Mouse (Mus musculus): ENCODE measurements around the gene Cd4. TPM values are rescaled to one million over a fixed set of nuclear protein-coding genes. Genes with fewer than 3 reads are reported as not detected.

Gene Cd4
- polyA plus RNA-seq, 1 experiment from 2014 or later: 0.07 TPM

GRCm38 (mm10) chr6:124857840-124858530, 30.0 kb downstream of the Cd4 start:
- Histone ChIP-seq H3K4me2 (replicated peaks) (peak overlapping the region; percentile 81), H3K4me3 (replicated peaks) (peak overlapping the region; percentile 71), H3K27me3 (0 out of 2 replicates have a peak, but pooled peaks cover 12% of the 10 kb centered on the region), H3K27ac (peak overlapping the region; percentile 98), H3K36me3 (peaks cover 11% of the 10 kb centered on the region), H3K9me3 (no peaks in the 10 kb centered on the region), H3K9ac (replicated peaks) (peak overlapping the region; percentile 96), H3K4me1 (replicated peaks) (peaks cover 64% of the 10 kb centered on the region)
- 20% methylated on average over 26 of the region's 26 CpGs for WGBS
- ATAC-seq: no peak

- peak within 1 kb of the TSS; percentile 98 for H3K27ac ChIP-seq
- H3K4me1 ChIP-seq (replicated peaks): peaks cover 56% of the 10 kb centered on the region
These were observed 30.8 kb downstream of the Cd4 start, which contains the start of gene P3h3 for GRCm38 (mm10) chr6:124856916-124857839. TSS of gene P3h3 (minus strand) at chr6:124857752.

GRCm38 (mm10) chr6:124856321-124856720, 31.7 kb downstream of the Cd4 start:
- Histone ChIP-seq H3K27me3 (0 out of 2 replicates have a peak, but pooled peaks cover 10% of the 10 kb centered on the region), H3K4me2 (replicated peaks) (peak overlapping the region; percentile 81), H3K9ac (replicated peaks) (peak overlapping the region; percentile 96), H3K36me3 (peaks cover 14% of the 10 kb centered on the region), H3K27ac (peak overlapping the region; percentile 98), H3K9me3 (no peaks in the 10 kb centered on the region), H3K4me3 (replicated peaks) (peak overlapping the region; percentile 71), H3K4me1 (replicated peaks) (peaks cover 47% of the 10 kb centered on the region)
- WGBS: 6% methylated on average over 14 of the region's 14 CpGs
- peak; percentile 77 for ATAC-seq

More at GRCm38 (mm10) chr6:124856916-124857839, 30.8 kb downstream of the Cd4 start, which contains the start of gene P3h3:
- ATAC-seq: peak; percentile 87
- peak within 1 kb of the TSS; percentile 96 for H3K9ac ChIP-seq (replicated peaks)
- 0 out of 2 replicates have a peak, but pooled peaks cover 12% of the 10 kb centered on the region for H3K27me3 ChIP-seq
- WGBS: under 1% methylated on average over 78 of the region's 86 CpGs
- peaks cover 14% of the 10 kb centered on the region for H3K36me3 ChIP-seq
- H3K4me2 ChIP-seq (replicated peaks): peak within 1 kb of the TSS; percentile 81
- peak within 1 kb of the TSS; percentile 71 for H3K4me3 ChIP-seq (replicated peaks)
- no peaks in the 10 kb centered on the region for H3K9me3 ChIP-seq

GRCm38 (mm10) chr6:124854647-124855046, 33.4 kb downstream of the Cd4 start:
- 78% methylated on average over 12 of the region's 12 CpGs for WGBS
- ATAC-seq: no peak

GRCm38 (mm10) chr6:124850535-124850934, 37.5 kb downstream of the Cd4 start:
- 56% methylated on average over 8 of the region's 8 CpGs for WGBS
- H3K4me2 ChIP-seq (replicated peaks): no peak overlapping the region
- H3K4me3 ChIP-seq (replicated peaks): no peak overlapping the region
- ATAC-seq: no peak
- H3K9me3 ChIP-seq: no peaks in the 10 kb centered on the region
- H3K27ac ChIP-seq: no peak overlapping the region
- H3K4me1 ChIP-seq (replicated peaks): peaks cover 8% of the 10 kb centered on the region
- peaks cover 15% of the 10 kb centered on the region for H3K36me3 ChIP-seq
- H3K9ac ChIP-seq (replicated peaks): no peak overlapping the region
- no peaks in the 10 kb centered on the region for H3K27me3 ChIP-seq

More at GRCm38 (mm10) chr6:124854647-124855046, 33.4 kb downstream of the Cd4 start:
- Histone ChIP-seq H3K27me3 (0 out of 2 replicates have a peak, but pooled peaks cover 6% of the 10 kb centered on the region), H3K9me3 (no peaks in the 10 kb centered on the region), H3K27ac (no peak overlapping the region), H3K4me1 (replicated peaks) (peaks cover 30% of the 10 kb centered on the region), H3K36me3 (peaks cover 8% of the 10 kb centered on the region), H3K9ac (replicated peaks) (0 out of 2 replicates have a peak overlapping the region, but pooled peaks have one; percentile 3), H3K4me3 (replicated peaks) (no peak overlapping the region), H3K4me2 (replicated peaks) (no peak overlapping the region)

GRCm38 (mm10) chr6:124847305-124847704, 40.7 kb downstream of the Cd4 start:
- 0 out of 2 replicates have a peak, but pooled peaks cover 7% of the 10 kb centered on the region for H3K4me1 ChIP-seq (replicated peaks)
- peak; percentile 94 for ATAC-seq
- no peaks in the 10 kb centered on the region for H3K27me3 ChIP-seq
- H3K4me3 ChIP-seq (replicated peaks): no peak overlapping the region
- WGBS: 4% methylated on average over 9 of the region's 9 CpGs
- 0 out of 2 replicates have a peak overlapping the region, but pooled peaks have one; percentile 15 for H3K4me2 ChIP-seq (replicated peaks)
- H3K27ac ChIP-seq: peak overlapping the region; percentile 80
- H3K9ac ChIP-seq (replicated peaks): no peak overlapping the region
- peaks cover 19% of the 10 kb centered on the region for H3K36me3 ChIP-seq
- no peaks in the 10 kb centered on the region for H3K9me3 ChIP-seq

- H3K27ac ChIP-seq: peak within 1 kb of the TSS; percentile 72
- peak within 1 kb of the TSS; percentile 31 for H3K4me2 ChIP-seq (replicated peaks)
- WGBS: 15% methylated on average over 15 of the region's 15 CpGs
These were observed 47.5 kb downstream of the Cd4 start, which contains the start of gene Gnb3 for GRCm38 (mm10) chr6:124840241-124841167. TSS of gene Gnb3 (minus strand) at chr6:124840275.

GRCm38 (mm10) chr6:124839805-124840204, 48.2 kb downstream of the Cd4 start:
- Histone ChIP-seq H3K27me3 (no peaks in the 10 kb centered on the region), H3K27ac (peak overlapping the region; percentile 72), H3K36me3 (peaks cover 12% of the 10 kb centered on the region), H3K9ac (replicated peaks) (peak overlapping the region; percentile 50), H3K4me1 (replicated peaks) (peaks cover 21% of the 10 kb centered on the region), H3K4me2 (replicated peaks) (peak overlapping the region; percentile 31), H3K4me3 (replicated peaks) (no peak overlapping the region), H3K9me3 (no peaks in the 10 kb centered on the region)
- ATAC-seq: peak; percentile 62
- 14% methylated on average over 8 of the region's 8 CpGs for WGBS

More at GRCm38 (mm10) chr6:124840241-124841167, 47.5 kb downstream of the Cd4 start, which contains the start of gene Gnb3:
- peak; percentile 71 for ATAC-seq
- H3K4me1 ChIP-seq (replicated peaks): peaks cover 20% of the 10 kb centered on the region
- H3K9ac ChIP-seq (replicated peaks): peak within 1 kb of the TSS; percentile 50
- H3K9me3 ChIP-seq: no peaks in the 10 kb centered on the region
- H3K27me3 ChIP-seq: no peaks in the 10 kb centered on the region
- H3K4me3 ChIP-seq (replicated peaks): no peak within 1 kb of the TSS
- H3K36me3 ChIP-seq: peaks cover 18% of the 10 kb centered on the region

- Histone ChIP-seq H3K4me1 (replicated peaks) (peaks cover 31% of the 10 kb centered on the region), H3K4me3 (replicated peaks) (no peak overlapping the region), H3K9ac (replicated peaks) (no peak overlapping the region), H3K36me3 (peaks cover 14% of the 10 kb centered on the region), H3K27ac (no peak overlapping the region), H3K27me3 (no peaks in the 10 kb centered on the region), H3K9me3 (no peaks in the 10 kb centered on the region), H3K4me2 (replicated peaks) (no peak overlapping the region)
- WGBS: 86% methylated on average over 7 of the region's 7 CpGs
- ATAC-seq: no peak
These were observed 51.6 kb downstream of the Cd4 start for GRCm38 (mm10) chr6:124836411-124836810.

GRCm38 (mm10) chr6:124835531-124835930, 52.5 kb downstream of the Cd4 start:
- H3K9me3 ChIP-seq: no peaks in the 10 kb centered on the region
- H3K27me3 ChIP-seq: no peaks in the 10 kb centered on the region
- no peak for ATAC-seq
- no peak overlapping the region for H3K4me2 ChIP-seq (replicated peaks)
- WGBS: 70% methylated on average over 10 of the region's 10 CpGs
- H3K27ac ChIP-seq: no peak overlapping the region
- no peak overlapping the region for H3K4me3 ChIP-seq (replicated peaks)
- H3K9ac ChIP-seq (replicated peaks): no peak overlapping the region; the same call in 1 of the 2 replicates
- peaks cover 34% of the 10 kb centered on the region for H3K4me1 ChIP-seq (replicated peaks)
- peaks cover 11% of the 10 kb centered on the region for H3K36me3 ChIP-seq

Measured in midbrain, embryonic 13.5 days (tissue).